Mouse (Mus musculus): ENCODE results near the gene Ccdc122.

- no peak for TF ChIP-seq CTCF (IDR thresholded peaks at IDR 0.05; ENCODE audit: low read depth)
- TF ChIP-seq EP300 (optimal IDR thresholded peaks at IDR 0.05) = no peak
Observed at GRCm38 (mm10) chr14:77147635-77148034, 111.1 kb downstream of the Ccdc122 start.

Measured in stomach, postnatal 0 days (tissue).